Mouse (Mus musculus): Measurements from ENCODE around the gene Kcnk13. TPM values are rescaled to one million over a fixed set of nuclear protein-coding genes. Genes with fewer than 3 reads are reported as not detected.

The Kcnk13 gene
- total RNA-seq (2021): 1 to 10 TPM; 7.4 TPM

GRCm38 (mm10) chr12:99964301-99965202 is at the start of gene Kcnk13:
TSS of gene Kcnk13 (plus strand) at chr12:99964499.
- peak; percentile 66 to 74 for DNase-seq

GRCm38 (mm10) chr12:99917800-99918427 is 46.4 kb upstream of the Kcnk13 start:
- DNase-seq: no peak

- no peak for DNase-seq
Observed at GRCm38 (mm10) chr12:99919636-99920035, 44.7 kb upstream of the Kcnk13 start.

- no peak for DNase-seq
Observed at GRCm38 (mm10) chr12:99921045-99921444, 43.3 kb upstream of the Kcnk13 start.

GRCm38 (mm10) chr12:99923131-99923606 is 41.1 kb upstream of the Kcnk13 start:
- DNase-seq: peak; percentile 33 to 36

GRCm38 (mm10) chr12:99923703-99924102 is 40.6 kb upstream of the Kcnk13 start:
- no peak for DNase-seq

GRCm38 (mm10) chr12:99928311-99928710 is 36.0 kb upstream of the Kcnk13 start:
- no peak for DNase-seq

DNA sequence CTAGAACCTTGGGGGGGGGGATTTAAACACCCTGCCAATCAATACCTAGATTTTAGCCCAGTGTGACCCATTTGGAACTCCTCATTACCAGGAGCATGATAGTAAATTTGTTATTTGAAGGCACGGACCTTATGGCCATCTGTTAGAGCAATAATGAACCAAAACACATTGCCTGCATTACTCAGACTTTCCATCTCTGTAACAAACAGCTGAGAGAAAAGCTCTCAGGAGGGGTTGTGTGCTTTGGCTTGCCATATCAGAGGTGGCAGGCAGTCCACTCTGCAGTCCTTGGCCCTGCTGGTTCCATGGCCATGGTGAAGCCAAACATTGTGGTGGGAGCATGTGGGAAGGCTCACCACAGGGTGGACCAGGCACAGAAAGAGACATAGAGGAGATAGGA is 35.1 kb upstream of the Kcnk13 start:
- DNase-seq: no peak

- DNase-seq: no peak
Observed at GRCm38 (mm10) chr12:99932245-99932644, 32.1 kb upstream of the Kcnk13 start.

GRCm38 (mm10) chr12:99933630-99934029 is 30.7 kb upstream of the Kcnk13 start:
- no peak for DNase-seq

DNA sequence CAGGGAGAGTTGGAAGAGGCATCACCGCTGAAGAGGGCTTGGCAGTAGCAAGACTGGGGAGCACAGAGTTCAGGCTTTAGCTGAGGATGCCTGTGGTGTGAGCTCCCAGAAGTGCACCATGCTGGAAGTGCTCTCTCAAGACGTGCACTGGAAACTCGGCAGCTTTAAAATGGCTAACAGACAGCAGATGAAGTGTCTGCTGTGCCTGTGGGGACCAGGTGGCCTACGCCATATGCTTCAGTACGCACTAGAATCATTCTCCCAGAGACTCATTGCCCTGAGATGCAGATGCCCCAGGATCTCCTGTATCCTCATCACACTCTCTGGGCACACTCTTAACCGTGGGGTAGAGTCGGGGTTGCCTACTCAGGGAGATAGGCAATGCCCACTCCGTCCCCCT is 28.9 kb upstream of the Kcnk13 start:
- DNase-seq: peak in 1 of 2 experiments; percentile 28

DNA sequence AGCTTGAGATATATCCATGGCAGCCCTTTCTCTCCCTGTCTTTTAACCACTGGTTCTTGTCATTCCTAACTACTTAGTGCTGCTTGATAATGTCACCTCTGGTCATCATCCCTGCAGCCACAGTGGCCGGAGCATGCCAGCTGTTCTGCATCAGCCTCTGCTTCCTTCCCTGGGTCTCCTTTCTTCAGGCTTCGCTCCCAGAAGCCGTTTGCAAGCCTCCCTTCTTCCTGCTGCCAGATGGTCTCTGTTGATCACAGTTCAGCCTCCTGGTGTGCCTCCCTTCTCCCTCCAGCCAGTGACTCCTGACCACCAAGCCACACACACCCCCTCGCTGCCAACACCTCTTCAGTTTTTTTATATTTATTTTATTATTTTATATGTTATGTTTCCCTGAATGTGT is 25.8 kb upstream of the Kcnk13 start:
- no peak for DNase-seq

GRCm38 (mm10) chr12:99939179-99939578 is 25.1 kb upstream of the Kcnk13 start:
- no peak for DNase-seq

- DNase-seq: no peak
Observed at GRCm38 (mm10) chr12:99940704-99941103, 23.6 kb upstream of the Kcnk13 start.

GRCm38 (mm10) chr12:99942441-99942840 is 21.9 kb upstream of the Kcnk13 start:
- no peak for DNase-seq

DNA sequence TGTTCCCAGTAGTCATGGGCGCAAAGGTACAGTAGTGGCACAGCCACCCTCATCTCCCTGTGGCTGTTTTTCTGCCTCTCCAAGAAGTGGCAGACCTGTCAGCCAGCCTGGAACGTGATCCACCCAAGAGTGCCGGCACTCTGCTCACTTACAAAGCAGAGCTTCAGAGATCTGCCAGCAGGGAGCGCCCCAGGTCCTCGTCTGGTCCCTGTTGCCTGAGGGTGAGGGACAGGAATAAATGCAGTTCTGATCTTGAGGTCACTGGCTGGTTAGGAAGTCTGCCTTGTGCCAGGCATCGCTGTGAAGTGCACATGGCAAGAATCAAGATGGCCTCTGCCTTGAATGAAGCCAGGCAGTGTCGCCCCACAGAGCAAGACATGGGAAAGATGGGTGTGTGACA is 11.4 kb upstream of the Kcnk13 start:
- DNase-seq: peak; percentile 51 to 61

GRCm38 (mm10) chr12:99956411-99956810 is 7.9 kb upstream of the Kcnk13 start:
- no peak for DNase-seq

DNA sequence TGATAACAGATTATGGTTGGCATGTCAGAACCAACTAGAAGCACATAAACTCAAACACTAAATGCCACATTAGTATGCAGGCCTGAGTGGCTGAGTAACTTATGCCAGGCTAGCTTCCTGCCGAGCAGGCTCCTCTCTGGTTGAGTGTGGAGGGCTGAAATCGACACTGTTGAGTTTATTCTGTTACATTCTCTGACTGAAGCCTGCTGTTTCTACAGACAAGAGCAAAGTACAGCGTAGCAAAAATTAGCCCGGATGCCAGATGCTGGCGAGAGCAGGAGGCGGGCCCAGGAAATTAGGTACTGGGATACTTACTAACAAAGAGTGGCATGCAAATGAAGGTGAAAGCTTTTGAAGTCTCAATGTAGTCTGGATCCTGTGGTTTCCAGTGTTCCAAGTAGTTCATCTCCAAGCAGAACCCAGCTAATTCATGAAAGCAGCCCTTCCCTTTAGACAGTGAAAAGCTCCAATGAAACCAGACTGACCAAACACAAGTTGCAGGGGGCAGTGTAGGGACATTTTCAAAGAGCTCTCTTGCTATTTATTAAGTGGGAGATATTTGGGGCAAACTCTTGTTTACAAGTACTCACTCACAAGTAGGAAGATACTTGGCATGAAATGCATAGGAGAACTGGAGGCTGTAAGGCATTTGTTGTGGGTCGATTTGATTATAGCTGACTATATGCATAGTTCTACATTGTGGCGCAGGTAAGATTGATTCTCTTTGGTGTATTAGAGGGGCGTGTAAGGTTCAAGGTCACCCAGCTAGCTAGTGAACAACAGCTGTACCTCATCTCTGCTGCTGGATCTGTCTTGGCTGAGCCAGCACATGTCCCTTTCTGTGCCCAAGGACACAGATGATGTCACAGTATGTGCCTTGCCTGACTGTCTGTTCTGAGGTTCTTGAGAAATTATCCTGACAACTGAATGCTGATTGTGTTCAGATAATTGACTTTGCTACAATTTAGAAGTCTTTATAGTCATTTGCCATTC is 5.9 kb upstream of the Kcnk13 start:
- DNase-seq: peak in 1 of 2 experiments; percentile 47

GRCm38 (mm10) chr12:99959291-99959690 is 5.0 kb upstream of the Kcnk13 start:
- DNase-seq: no peak

DNA sequence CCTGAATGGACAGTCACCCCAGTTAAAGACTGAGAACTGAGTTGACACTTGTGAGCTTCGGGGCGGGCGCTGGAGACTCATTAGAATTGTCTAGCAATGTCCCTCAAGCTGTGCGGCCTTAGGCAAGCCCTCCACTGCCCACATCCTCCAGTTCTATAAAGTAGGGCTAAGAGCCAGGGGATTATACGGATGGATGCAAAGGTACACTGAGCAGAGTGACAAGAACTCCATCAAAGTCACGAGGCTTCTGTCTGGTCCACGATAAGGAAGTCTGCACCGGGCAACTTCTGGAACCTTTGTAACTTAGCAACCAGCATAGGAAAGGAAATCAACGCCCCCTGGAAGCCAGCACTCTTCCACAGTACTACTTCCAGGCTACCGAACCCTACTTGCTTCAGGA is 4.4 kb upstream of the Kcnk13 start:
- DNase-seq: no peak

- DNase-seq: no peak
Observed at GRCm38 (mm10) chr12:99960675-99961074, 3.6 kb upstream of the Kcnk13 start.

Measured in layer of hippocampus, postnatal 36 days (tissue).